Mouse (Mus musculus) ES-Bruce4 (cell line): ENCODE measurements around the gene Fdx1l.

Experiments
- CTCF ChIP-seq: IDR thresholded peaks from one replicate; pipeline ENCODE4 v1.8.1; 2011; ENCODE audit warnings: low read depth, low read length
- POLR2A ChIP-seq: IDR thresholded peaks from one replicate; pipeline ENCODE4 v1.8.1; 2011; ENCODE audit warnings: low read length; ENCODE audit not compliant: insufficient read depth

GRCm38 (mm10) chr9:21031896-21032351 lies 41.5 kb downstream of the Fdx1l start, which contains the start of gene Icam5:
- TF ChIP-seq CTCF: no peak
- no peak for TF ChIP-seq POLR2A
